Mouse (Mus musculus): ENCODE data around the gene Cdrt4.

Cdrt4 gene

DNA sequence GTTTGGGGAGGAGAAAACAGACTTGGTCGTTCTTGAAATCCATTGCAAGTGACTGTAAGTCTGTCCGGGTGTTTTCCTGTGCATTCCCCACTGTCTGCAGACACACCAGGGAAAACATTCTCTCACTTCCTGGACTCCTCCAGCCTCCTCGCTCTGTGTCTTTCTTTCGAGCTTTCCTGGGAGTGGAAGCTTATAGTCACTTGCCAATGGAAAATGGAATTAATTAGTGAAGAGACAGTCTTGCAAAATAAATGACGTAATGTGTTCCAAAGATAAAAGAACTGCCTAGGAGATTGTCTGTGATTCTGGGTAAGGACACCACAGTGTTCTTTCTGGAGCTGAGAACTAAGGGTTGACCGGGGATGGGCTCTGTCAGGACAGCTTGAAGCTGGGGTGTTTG is 7.5 kb upstream of the Cdrt4 start:
- no peak for DNase-seq

DNA sequence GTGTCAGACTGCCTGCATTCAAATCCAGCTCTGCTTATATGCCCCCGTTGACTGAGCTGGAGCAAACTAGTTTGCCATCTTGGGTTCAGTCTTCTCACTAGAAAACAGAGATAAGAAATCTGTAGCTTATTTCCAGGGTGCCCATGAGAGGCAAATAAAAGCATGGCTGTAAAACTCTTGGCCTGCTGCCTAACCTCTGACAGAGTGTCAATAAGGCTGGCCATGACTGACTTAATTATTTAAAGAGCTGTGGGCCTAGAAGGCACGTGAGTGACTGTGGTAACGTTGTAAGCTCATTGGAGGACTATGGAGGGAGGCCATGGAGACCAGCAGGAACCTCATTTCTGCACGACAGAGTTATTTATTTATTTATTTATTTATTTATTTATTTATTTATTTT is 5.5 kb upstream of the Cdrt4 start:
- peak; percentile 12 to 14 for DNase-seq

DNA sequence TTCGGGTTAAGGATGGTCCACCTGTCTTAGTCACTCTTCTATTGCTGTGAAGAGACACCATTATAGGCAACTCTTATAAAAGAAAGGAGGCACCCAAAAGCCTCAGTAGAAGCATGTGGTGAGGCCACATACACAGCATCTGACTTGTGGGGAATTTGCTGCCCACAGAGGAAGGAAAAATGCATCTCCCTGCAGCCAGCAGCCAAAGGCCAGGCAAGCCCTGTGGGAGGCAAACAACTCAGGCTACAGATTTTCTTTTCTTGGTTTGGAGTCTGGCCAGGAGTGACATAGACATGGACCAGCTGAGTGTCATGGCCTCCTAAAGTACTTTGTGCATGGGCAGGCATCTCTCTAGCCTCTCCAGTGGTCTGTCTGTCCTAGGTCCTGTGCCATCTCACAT is 1.4 kb upstream of the Cdrt4 start:
- DNase-seq: no peak

DNA sequence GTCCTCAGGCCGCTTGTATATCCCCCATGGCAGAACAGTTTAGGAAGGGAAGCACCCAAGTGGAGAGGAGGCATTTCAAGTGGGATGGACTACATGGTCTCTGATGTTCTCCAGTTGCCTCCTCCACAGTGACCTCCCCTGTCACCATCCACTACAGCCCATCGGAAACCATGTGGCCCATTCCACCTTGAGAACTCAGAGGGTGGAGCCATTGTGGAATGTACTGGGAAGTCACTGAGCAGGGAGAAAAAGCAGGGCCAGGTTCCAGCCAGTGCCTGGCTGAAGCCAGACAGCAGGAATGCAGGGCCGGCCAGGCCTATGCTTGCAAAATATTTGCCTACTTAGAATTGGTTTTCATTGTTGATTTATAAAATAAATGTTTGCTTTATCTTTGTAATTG is 3.8 kb downstream of the Cdrt4 start:
- DNase-seq: no peak

DNA sequence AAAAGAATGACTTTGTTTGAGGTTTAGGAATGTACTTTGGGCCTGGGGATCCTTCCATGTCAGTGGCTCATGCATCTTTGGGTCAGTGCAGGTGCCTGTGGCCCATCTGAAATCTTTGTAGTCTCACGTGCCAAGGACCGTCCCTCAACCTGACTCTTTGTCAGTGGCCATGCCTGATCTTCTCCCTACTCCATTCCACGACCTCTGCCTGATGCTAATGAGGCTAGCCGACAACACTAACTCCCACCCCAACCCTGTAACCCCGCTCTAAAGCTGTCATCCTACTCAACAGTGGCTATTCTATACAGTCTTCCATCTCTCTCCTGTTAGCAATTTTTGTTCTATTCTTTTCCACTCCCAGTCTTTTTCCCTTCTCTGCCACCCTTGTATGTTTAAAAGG is 4.2 kb downstream of the Cdrt4 start:
- no peak for DNase-seq

- no peak for DNase-seq
Observed at GRCm38 (mm10) chr11:62955776-62956175, 4.8 kb downstream of the Cdrt4 start.

- no peak for DNase-seq
Observed at GRCm38 (mm10) chr11:62957626-62958180, 6.7 kb downstream of the Cdrt4 start.

- no peak for DNase-seq
Observed at GRCm38 (mm10) chr11:62963292-62963691, 12.3 kb downstream of the Cdrt4 start.

GRCm38 (mm10) chr11:62966424-62966764 is 15.4 kb downstream of the Cdrt4 start:
- DNase-seq: no peak

DNA sequence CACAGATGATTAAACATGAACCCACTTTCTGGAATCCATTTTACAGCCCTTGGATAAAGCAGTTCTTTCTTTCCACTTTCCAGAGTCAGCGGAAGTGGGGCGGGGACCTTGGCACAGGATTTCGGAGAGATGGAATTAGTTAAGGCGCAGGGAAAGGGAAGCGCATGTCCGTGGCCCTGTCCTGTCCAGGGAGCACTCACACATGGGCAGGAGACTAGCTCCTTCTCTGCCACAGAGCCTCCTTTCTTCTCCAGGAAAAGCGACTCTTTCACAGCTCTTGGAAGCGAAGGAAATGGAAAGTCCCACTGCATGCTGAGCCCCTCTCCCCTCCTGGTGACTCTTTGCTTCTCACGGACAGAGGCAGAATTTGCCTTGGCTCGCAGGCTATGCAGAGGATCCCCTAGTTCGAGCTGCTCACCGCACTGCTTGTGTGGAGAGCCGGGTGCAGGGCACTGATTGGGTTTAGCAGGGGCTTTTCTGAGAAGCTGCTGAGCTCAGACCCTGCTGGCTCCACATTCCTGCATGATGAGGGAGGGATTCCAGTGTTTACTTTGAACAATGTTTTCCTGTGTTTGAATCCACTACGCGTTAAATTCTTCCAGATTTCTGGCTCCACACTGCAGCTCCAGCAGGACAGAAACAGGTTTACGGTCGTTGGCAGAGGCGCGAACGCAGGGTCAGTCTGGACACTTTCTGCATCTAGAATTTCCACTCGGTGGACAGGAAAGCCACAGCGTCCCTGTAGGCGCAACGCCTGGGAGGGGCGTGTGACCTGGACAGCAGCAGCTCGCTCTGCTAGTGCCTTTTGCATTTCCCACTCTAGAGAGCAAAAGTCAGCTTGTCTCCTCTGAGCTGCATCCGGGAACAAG is 16.0 kb downstream of the Cdrt4 start:
- DNase-seq: peak; percentile 49 to 56

DNA sequence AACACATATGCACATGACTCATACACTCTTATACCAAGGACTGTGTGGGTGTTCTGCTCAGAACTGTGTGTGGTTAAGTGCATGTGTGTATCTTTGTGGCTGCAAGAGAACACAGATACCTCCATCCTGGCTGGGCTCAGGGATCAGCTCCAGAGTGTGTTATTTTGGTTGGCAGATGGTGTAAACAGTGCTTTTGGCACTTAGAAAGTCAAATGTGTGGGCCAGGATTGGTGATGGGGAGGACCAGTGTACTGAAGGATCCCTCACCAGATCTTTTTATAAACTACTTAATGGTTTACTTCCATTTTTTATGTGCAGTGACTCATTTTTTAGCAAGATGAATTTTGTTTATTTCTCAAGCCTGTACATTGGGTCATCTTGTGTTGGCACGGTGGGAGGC is 26.2 kb downstream of the Cdrt4 start:
- peak; percentile 35 to 41 for DNase-seq

GRCm38 (mm10) chr11:62978886-62979285 is 27.9 kb downstream of the Cdrt4 start:
- peak; percentile 64 to 72 for DNase-seq

- peak; percentile 67 to 69 for DNase-seq
Observed at GRCm38 (mm10) chr11:62981729-62982128, 30.7 kb downstream of the Cdrt4 start.

DNA sequence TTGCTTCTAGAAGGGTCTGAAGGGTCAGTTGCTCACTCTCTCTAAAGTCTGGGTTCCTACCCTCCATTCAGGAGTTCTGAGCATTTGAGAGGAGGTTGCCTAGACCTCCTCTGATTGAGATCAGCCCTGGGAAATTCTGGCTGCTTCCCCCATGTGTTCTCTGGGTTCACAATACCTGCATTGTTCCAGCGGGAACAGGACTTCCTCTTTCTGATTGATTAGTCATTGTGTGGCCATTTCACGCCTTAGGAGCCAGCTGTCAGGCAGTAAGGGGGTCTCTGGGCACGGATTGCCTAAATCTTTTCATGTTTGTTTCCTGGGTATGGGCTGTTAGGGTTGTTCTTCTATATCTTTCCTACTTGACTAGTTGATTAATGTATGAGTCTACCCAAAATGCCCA is 32.8 kb downstream of the Cdrt4 start:
- no peak for DNase-seq

DNA sequence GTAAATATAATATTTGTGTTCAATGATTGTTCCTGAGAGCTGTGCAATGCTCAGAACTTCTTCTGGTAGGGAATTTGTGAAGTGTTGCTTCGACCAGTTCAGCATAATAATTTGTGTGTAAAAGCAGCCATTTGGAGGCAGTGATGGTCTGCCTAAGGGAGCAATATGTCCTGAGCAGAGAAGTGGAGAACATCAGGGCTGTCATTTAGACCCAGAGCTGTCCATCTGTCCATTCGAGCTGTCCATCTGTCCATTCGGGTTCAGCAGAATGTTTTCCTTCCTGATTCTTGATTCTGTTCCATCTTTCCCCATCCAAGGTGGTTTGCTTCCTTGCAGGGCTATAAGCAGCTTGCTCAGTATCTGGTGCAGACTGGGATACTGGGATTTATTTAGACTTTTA is 33.4 kb downstream of the Cdrt4 start:
- peak; percentile 69 to 71 for DNase-seq

DNA sequence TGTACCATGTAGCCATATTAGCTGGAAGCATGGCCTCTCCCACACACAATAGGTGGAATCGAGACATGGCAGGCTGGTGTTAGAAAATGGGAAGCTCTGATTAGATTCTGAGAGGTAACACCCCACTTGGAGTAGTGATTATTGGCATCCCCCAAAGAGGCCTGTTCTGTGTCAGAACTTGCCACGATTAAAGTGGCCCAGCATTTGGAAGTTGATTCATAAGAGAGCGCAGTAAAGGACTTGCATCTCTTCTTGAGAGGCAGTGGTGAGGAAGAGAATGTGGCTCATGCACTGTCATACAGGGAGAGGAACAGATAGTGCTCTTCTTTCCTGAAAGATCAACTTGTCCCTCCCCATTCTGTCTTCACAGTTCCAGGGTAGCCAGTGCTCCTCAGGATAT is 34.1 kb downstream of the Cdrt4 start:
- DNase-seq: no peak

- DNase-seq: no peak
Observed at GRCm38 (mm10) chr11:62986578-62986977, 35.6 kb downstream of the Cdrt4 start.

- no peak for DNase-seq
Observed at GRCm38 (mm10) chr11:62990150-62990685, 39.2 kb downstream of the Cdrt4 start.

DNA sequence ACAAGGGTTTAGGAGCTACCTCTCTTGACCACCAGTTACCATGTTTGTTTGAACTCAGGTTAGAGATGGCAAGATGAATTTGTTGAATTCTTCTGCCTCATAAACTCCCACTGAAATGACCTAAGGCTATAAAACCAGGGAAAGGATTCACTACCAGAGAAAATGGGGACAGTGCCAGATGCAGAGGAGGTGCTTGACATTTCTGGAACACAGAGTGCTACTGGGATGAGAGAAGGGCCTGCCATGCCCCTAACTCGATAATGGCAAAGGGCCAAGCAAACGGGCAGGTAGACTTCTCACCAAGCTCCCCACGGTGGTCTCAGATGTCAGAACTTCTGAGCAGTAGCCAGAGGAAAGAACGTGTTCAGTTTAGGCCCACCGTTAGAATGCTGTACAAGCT is 39.8 kb downstream of the Cdrt4 start:
- DNase-seq: peak; percentile 25 to 33

DNA sequence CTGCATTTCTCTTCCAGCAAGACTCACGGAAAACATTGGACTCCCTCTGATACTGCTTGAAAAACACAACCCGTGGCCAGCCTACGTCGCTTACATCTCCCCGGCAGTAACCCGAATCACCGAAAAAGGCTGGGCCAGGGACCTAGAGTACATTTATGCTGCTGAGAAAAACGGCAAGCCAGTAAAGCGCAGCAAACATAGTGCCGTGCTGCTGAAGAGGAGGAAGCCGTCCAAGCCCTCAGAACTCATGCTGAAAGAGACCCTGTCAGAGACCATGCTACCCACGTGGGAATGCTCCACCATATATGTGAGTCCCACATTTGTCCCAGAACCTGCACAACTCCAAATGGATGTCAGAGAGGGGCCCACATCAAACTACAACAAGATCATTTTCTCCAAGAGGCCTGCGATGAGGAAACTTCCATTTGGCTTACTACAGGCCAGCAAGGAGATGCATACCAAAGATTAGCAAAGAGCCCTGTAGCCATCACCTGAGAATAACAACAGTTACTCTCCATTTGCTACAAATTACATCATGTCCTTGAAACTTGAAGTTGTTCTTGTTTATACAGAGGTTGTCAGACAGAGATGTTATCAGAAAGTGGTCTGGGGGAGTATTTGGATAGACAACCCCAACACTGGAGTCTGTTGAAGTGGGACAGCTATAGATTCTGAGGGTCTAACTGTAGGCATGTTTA is 41.7 kb downstream of the Cdrt4 start:
- DNase-seq: no peak

- no peak for DNase-seq
Observed at GRCm38 (mm10) chr11:62995066-62995754, 44.2 kb downstream of the Cdrt4 start.

DNA sequence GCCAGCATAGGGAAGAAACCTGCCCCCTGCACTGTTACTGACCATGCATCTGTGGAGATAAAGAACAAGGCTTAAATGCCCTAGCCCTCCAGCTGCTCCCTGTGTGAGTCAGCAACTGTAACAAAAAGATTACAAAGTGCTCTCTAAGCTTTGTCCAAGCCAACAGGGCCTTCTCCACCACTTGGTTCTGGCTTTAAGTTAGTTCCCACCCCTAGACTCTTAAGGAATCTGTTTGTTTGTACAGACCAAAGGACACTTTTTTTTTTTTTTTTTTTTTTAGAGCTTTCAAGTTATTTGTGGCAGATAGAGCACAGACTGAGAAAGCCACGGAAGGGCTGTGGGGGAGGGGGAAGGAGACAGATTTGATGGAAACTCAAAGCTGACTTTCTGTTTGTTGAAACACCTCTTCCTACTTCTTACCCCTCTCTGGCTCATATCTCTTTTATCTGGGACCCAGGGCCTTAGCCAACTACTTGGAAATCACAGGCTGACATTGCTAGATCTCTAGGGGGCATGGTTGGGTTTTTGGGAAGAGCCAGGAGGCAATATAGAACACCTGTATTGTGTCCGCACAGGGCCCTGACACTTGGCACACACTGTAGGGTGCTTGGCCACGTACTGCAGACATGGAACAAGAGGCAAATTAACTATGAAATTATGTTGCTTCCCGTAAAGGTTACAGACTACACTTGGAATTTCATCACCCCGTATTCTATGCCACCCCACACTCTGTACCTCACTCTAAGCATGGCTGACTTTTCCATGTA is 44.9 kb downstream of the Cdrt4 start:
- DNase-seq: no peak

Measured in cerebellum, postnatal 10 days (tissue).